Mouse (Mus musculus) lung, adult 2 months (tissue): ENCODE results near the gene Adamts12.

Experiments used
- CTCF ChIP-seq: fragments of 200-500 bp; IDR thresholded peaks from 2 replicates; pipeline ENCODE4 v1.5.1; 2011; ENCODE audit warnings: mild to moderate bottlenecking, low read length, control low read depth; ENCODE audit not compliant: insufficient read depth
- POLR2A ChIP-seq: fragments of 200-500 bp; IDR thresholded peaks from 2 replicates; pipeline ENCODE4 v1.6.1; 2011; ENCODE audit warnings: low read depth, mild to moderate bottlenecking, control low read depth, low read length, borderline replicate concordance; ENCODE audit errors: extremely low read depth

GRCm38 (mm10) chr15:11174842-11175241 lies 110.3 kb downstream of the Adamts12 start:
- TF ChIP-seq POLR2A: no peak
- no peak for TF ChIP-seq CTCF
